Mouse (Mus musculus): Measurements from ENCODE around the gene Gm8267.
"Not testable (repeated sequence)": the region's sequence is repeated elsewhere in the genome, so short reads cannot be mapped to it uniquely, and the experiment has no call there.

Gm8267 gene

DNA sequence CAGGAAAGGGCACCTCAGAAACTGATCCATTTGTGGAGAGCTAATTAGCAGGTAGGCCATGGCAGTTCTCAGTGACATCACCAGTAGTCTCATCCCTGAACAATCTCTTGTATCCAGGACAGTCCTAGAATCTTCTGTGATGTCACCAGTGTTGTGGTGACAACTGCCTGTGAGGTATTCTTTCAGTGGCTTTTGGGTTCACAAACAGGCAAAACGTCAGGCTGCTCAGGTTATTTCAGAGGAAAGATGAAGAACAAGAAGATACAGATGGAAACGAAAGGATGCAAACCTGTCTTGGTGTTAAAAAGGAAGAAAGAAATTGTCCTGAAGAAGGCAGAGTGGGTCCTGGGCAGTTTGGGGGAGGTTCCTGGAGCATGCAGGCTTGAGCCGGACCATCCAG is at the start of gene Gm8267:
Gene Gm8267, minus strand, starts transcription at position 101 of the 400 bp plus-strand sequence.
- no peak for DNase-seq (ENCODE audit: low spot score in 2 of 2)

- not testable (repeated sequence) for DNase-seq (ENCODE audit: low spot score in 2 of 2)
These were observed 39.6 kb upstream of the Gm8267 start for GRCm38 (mm10) chr14:44789537-44790382.

GRCm38 (mm10) chr14:44742789-44743188 is 7.4 kb downstream of the Gm8267 start:
- DNase-seq (ENCODE audit: low spot score in 2 of 2): not testable (repeated sequence)

DNA sequence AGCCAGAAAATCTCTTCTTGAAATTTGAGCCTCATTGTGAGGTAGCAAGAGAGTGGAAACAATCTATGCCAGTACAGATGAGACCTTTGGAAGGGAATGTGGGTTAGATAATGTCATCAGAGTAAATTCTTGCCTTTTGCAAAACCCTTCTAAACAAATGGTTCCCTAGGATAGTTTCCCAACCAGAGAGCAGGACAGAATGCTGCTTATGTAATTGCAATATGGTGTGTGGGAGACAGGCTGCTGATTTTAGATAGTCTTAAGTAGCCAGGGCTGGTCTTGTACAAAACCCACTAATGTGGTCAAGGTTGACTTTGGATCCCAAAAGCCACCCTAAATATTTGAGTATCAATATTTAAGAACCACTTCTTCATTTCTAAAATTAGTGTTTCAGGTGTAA is 19.4 kb downstream of the Gm8267 start:
- not testable (repeated sequence) for DNase-seq (ENCODE audit: low spot score in 2 of 2)

- DNase-seq (ENCODE audit: low spot score in 2 of 2): not testable (repeated sequence)
These were observed 43.8 kb downstream of the Gm8267 start, which contains the start of gene Gm8257 for GRCm38 (mm10) chr14:44706356-44706755. TSS of gene Gm8257 (minus strand) at chr14:44706456.
